Mouse (Mus musculus): ENCODE results near the gene Naa11.

DNA sequence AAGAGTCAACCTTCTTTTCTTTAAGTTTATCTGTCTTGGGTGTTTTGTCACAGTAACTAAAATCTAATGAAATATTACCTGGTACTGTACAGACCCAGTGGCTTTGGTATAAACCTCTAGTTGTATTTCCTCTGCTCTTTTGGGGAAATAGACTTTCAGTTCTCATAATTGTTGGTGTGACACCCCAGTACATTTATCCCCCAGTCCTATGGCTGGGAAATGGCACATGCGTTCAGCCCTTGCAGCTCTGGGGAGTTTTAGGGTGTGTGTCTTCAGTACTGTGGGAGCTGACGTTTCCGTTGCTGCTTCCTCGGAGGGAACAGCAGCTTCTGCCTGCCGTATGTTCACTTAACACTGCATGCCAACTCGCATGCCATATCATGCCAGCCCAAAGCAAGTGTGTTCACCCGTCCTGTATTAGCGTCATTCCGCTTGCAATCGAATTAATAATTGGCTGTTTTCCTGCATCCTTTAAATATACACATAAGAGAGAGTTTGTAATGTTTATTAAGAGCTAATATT is 46.4 kb downstream of the Naa11 start:
- no peak for TF ChIP-seq CTCF (IDR thresholded peaks at IDR 0.05)
- no peak for TF ChIP-seq POLR2A (IDR thresholded peaks at IDR 0.05; ENCODE audit: insufficient read depth, low read depth, low read length)
